Mouse (Mus musculus) gastrocnemius, postnatal 10 days (tissue): ENCODE data around the gene Cct8l1. TPM values are rescaled to one million over a fixed set of nuclear protein-coding genes. Genes with fewer than 3 reads are reported as not detected.

ENCODE experiments used
- total RNA-seq, 2 experiments: library from RNA; stranded (reverse); gene quantifications; 2 replicates each; pipeline ENCODE4 v1.2.3; 2021

Gene Cct8l1
- total RNA-seq, 2 experiments from 2014 or later = not detected

Other genes with a start within 250 kb of the Cct8l1 start
- gene Kmt2c, start 17.3 kb upstream of the Cct8l1 start, total RNA-seq = 10 to 100 TPM; 32.1 to 43.2 TPM
- 1 to 10 TPM; 2.9 to 4.4 TPM for gene Xrcc2, start 189.8 kb downstream of the Cct8l1 start, total RNA-seq
- gene Actr3b, start 243.9 kb downstream of the Cct8l1 start, total RNA-seq = 1 to 10 TPM in 1 of 2 experiments, under 1 TPM in 1; 0.93 to 1.5 TPM